Mouse (Mus musculus) liver, adult 2 months (tissue): ENCODE measurements around the gene Wdr43.

Experiments
- CTCF ChIP-seq: fragments of 200-500 bp; IDR thresholded peaks from 2 replicates; pipeline ENCODE4 v1.5.1; 2011; ENCODE audit warnings: low read depth, low read length, control low read depth
- POLR2A ChIP-seq: fragments of 200-500 bp; IDR thresholded peaks from 2 replicates; pipeline ENCODE4 v1.6.1; 2011; ENCODE audit warnings: low read length, control low read depth; ENCODE audit not compliant: insufficient read depth; ENCODE audit errors: extremely low read depth

GRCm38 (mm10) chr17:71665201-71665600 lies 49.5 kb downstream of the Wdr43 start:
- TF ChIP-seq POLR2A (no peak), CTCF (no peak)
